Comparison of ENCODE assay signal across 8 mouse cellular contexts in the genomic region with DNA sequence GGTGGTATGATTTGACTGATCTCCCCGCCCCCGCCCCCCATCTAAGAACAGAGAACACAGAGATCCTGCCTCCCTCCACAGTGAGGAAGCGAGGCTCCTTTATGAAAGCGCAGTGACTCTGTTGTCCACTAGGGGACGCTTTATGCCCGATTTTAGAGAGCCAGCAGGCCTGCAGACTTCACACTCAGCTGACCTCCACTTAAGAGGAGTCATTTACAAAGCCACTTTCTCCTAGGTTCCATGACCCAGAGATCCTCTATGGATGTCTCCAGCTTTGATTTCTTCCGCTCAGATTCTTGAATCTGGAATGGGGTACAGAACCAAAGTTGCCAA. TPM values are rescaled to one million over a fixed set of nuclear protein-coding genes. Genes with fewer than 3 reads are reported as not detected.
DNase-seq lines count a peak whose midpoint lies in the region; ATAC-seq and TF ChIP-seq lines count a peak whose summit lies in the region.

No protein-coding gene starts in this region.

- H3K9me3 ChIP-seq in ES-E14 (ENCODE audit: control insufficient read depth, insufficient read depth, low read depth, low read length): no peaks in the 10 kb centered on the region
- no peaks in the 10 kb centered on the region for H3K9me3 ChIP-seq in forebrain, embryonic 10.5 days
- H3K9me3 ChIP-seq in lung, postnatal 0 days (ENCODE audit: low read length): no peaks in the 10 kb centered on the region

- no peak overlapping the region for H3K4me2 ChIP-seq in lung, postnatal 0 days (replicated peaks; ENCODE audit: low read depth, low read length)

- peak; percentile 70 for DNase-seq in ES-E14 (ENCODE audit: low read depth, low spot score)
- DNase-seq in brain, adult 2 months (ENCODE audit: low read depth, low spot score): peak; percentile 88
- peak; percentile 78 for DNase-seq in forebrain, embryonic 10.5 days (ENCODE audit: extremely low spot score, low spot score)
- peak; percentile 61 for DNase-seq in heart, postnatal 25 days (ENCODE audit: low spot score)
- peak; percentile 84 to 89 for DNase-seq in kidney, postnatal 36 days
- peak; percentile 90 for DNase-seq in lung, postnatal 0 days (ENCODE audit: low spot score)
- DNase-seq in ovary, postnatal 10 days (ENCODE audit: low spot score): peak; percentile 62
- DNase-seq in thymus, postnatal 10 days (ENCODE audit: low spot score in 2 of 2): peak; percentile 47 to 69

- ATAC-seq in lung, postnatal 0 days: peak; percentile 72

- H3K9ac ChIP-seq in ES-E14 (ENCODE audit: insufficient read depth, low read depth, low read length, poor library complexity, severe bottlenecking): no peak overlapping the region
- H3K9ac ChIP-seq in lung, postnatal 0 days (replicated peaks; ENCODE audit: low read depth): no peak overlapping the region

- peaks cover 0 to 4% of the 10 kb centered on the region in 2 experiments; a peak in 2 of 4 replicates for H3K4me1 ChIP-seq in ES-E14 (ENCODE audit: control insufficient read depth in 2 of 2, insufficient read depth in 2 of 2, low read length in 2 of 2, poor library complexity in 1 of 2)
- 0 out of 2 replicates have a peak, but pooled peaks cover 8% of the 10 kb centered on the region for H3K4me1 ChIP-seq in forebrain, embryonic 10.5 days
- H3K4me1 ChIP-seq in lung, postnatal 0 days (ENCODE audit: insufficient read depth, low read depth, low read length): peaks cover 12% of the 10 kb centered on the region; the same call in 1 of the 2 replicates

- TF ChIP-seq CTCF in lung, postnatal 0 days (IDR thresholded peaks at IDR 0.05): peak; percentile 98

- H3K4me3 ChIP-seq in ES-E14 (ENCODE audit: insufficient read depth in 1 of 2, low read depth in 1 of 2, low read length in 2 of 2, poor library complexity in 1 of 2, severe bottlenecking in 1 of 2): no peak overlapping the region
- no peak overlapping the region for H3K4me3 ChIP-seq in forebrain, embryonic 10.5 days
- H3K4me3 ChIP-seq in lung, postnatal 0 days (ENCODE audit: low read depth, low read length): no peak overlapping the region

- no peak overlapping the region for H3K27ac ChIP-seq in ES-E14 (ENCODE audit: insufficient read depth, low read depth, low read length, poor library complexity, severe bottlenecking)
- no peak overlapping the region for H3K27ac ChIP-seq in forebrain, embryonic 10.5 days
- no peak overlapping the region for H3K27ac ChIP-seq in lung, postnatal 0 days (ENCODE audit: low read length)

- in situ Hi-C loops in ES-E14 (cut with MboI; ENCODE audit: low sequenced_read_pairs in 2 of 2, unreplicated experiment in 2 of 2): no loop called here

- TF ChIP-seq EP300 in lung, postnatal 0 days (IDR thresholded peaks at IDR 0.05): no peak

- H3K36me3 ChIP-seq in ES-E14 (ENCODE audit: control insufficient read depth, insufficient read depth, low read length, poor library complexity, severe bottlenecking): no peaks in the 10 kb centered on the region
- no peaks in the 10 kb centered on the region for H3K36me3 ChIP-seq in forebrain, embryonic 10.5 days (replicated peaks)
- H3K36me3 ChIP-seq in lung, postnatal 0 days (ENCODE audit: insufficient read depth, low read length): no peaks in the 10 kb centered on the region

- 6% methylated on average over 7 of the region's 7 CpGs for WGBS in forebrain, embryonic 10.5 days
- WGBS in lung, postnatal 0 days: 4% methylated on average over 7 of the region's 7 CpGs

- intact Hi-C loops in heart, postnatal 25 days (cut with DNase I): loop anchor here (1.0 to 10.0 kb wide), 5 partner anchors 70 to 311 kb away; a partner anchor contains a TSS

- no peaks in the 10 kb centered on the region for H3K27me3 ChIP-seq in forebrain, embryonic 10.5 days (ENCODE audit: poor library complexity, severe bottlenecking)
- no peaks in the 10 kb centered on the region for H3K27me3 ChIP-seq in lung, postnatal 0 days (replicated peaks; ENCODE audit: insufficient read depth, low read length)

TF ChIP-seq in ES-E14, 5 proteins besides CTCF, POLR2A, EP300 and RAD21:
- no peak; the same call in 1 of the 2 replicates for TF ChIP-seq ZNF384 (IDR thresholded peaks at IDR 0.05; ENCODE audit: low read depth, low read length)
- peak; percentile 83; the same call in 1 of the 2 replicates for TF ChIP-seq ZC3H11A (IDR thresholded peaks at IDR 0.05; ENCODE audit: borderline replicate concordance, low read depth, low read length)
- no peak for TF ChIP-seq MAFK (IDR thresholded peaks at IDR 0.05; ENCODE audit: insufficient read depth, low read depth, low read length)

RNA-seq across cellular contexts. Expression of a gene that starts 9.7 kb away (rescaled TPM):
- total RNA-seq in ES-E14 (2012; rRNA removed): 28.7 and 31.2 TPM in 2 replicates
- 33.0 and 37.8 TPM in 2 replicates for polyA plus RNA-seq in forebrain, embryonic 10.5 days (2016; fragmentation: Nextera tagmentation; extraction: Ambion mirVana)
- total RNA-seq in heart, postnatal 25 days (2021): 10 to 100 TPM; 50.4 to 59.5 TPM
- 36.6 and 40.2 TPM in 2 replicates for polyA plus RNA-seq in lung, postnatal 0 days (2015; fragmentation: Nextera tagmentation; extraction: Ambion mirVana)

RNA-seq across cellular contexts. Expression of a gene that starts 32.9 kb away (rescaled TPM):
- 4.4 and 13.7 TPM in 2 replicates for total RNA-seq in ES-E14 (2012; rRNA removed)
- 0.40 and 0.59 TPM in 2 replicates for polyA plus RNA-seq in forebrain, embryonic 10.5 days (2016; fragmentation: Nextera tagmentation; extraction: Ambion mirVana)
- 1 to 10 TPM; 4.5 to 4.6 TPM for total RNA-seq in heart, postnatal 25 days (2021)
- polyA plus RNA-seq in lung, postnatal 0 days (2015; fragmentation: Nextera tagmentation; extraction: Ambion mirVana): 1.0 and 1.7 TPM in 2 replicates
